Mouse (Mus musculus) forebrain, embryonic 16.5 days (tissue): Measurements from ENCODE around the gene Camta1. TPM values are rescaled to one million over a fixed set of nuclear protein-coding genes. Genes with fewer than 3 reads are reported as not detected.

Experiments
- ATAC-seq: fragments of 200-750 bp; cut with Nextera tagmentation; 2 replicates; pipeline ENCODE4 v1.8.0; 2017; ENCODE audit warnings: mild to moderate bottlenecking, moderate library complexity
- H3K27ac ChIP-seq: fragments of 300-500 bp; sonication (generic); 2 replicates; pipeline ENCODE4 v1.5.1; 2014; ENCODE audit warnings: low read length, control low read depth
- H3K27me3 ChIP-seq: fragments of 300-500 bp; sonication (generic); replicated peaks from 2 replicates; pipeline ENCODE4 v1.6.1; 2014; ENCODE audit warnings: low read length; ENCODE audit not compliant: control insufficient read depth, insufficient read depth
- H3K36me3 ChIP-seq: fragments of 300-500 bp; sonication (generic); 2 replicates; pipeline ENCODE4 v1.6.1; 2014; ENCODE audit not compliant: control insufficient read depth, insufficient read depth
- H3K4me1 ChIP-seq: fragments of 300-500 bp; sonication (generic); replicated peaks from 2 replicates; pipeline ENCODE4 v1.6.1; 2014; ENCODE audit warnings: low read length; ENCODE audit not compliant: control insufficient read depth, insufficient read depth
- H3K4me2 ChIP-seq: fragments of 300-500 bp; sonication (generic); 2 replicates; pipeline ENCODE4 v1.6.1; 2014; ENCODE audit warnings: mild to moderate bottlenecking, low read length, control low read depth
- H3K4me3 ChIP-seq: fragments of 300-500 bp; sonication (generic); replicated peaks from 2 replicates; pipeline ENCODE4 v1.5.1; 2014; ENCODE audit warnings: mild to moderate bottlenecking, low read length, control low read depth
- H3K9ac ChIP-seq: fragments of 300-500 bp; sonication (generic); replicated peaks from 2 replicates; pipeline ENCODE4 v1.6.1; 2014; ENCODE audit warnings: low read depth, low read length, control low read depth
- H3K9me3 ChIP-seq: fragments of 300-500 bp; sonication (generic); 2 replicates; pipeline ENCODE4 v1.6.1; 2016; ENCODE audit warnings: low read length; ENCODE audit not compliant: control insufficient read depth
- WGBS: fragments of 180-500 bp; shearing (Covaris S2); extraction: QIAGEN DNeasy Blood & Tissue Kit; methylation state at CpG from one replicate; pipeline ENCODE4 v1.1.7; 2014; 5-methylcytosine and 5-hydroxymethylcytosine counted together
- polyA plus RNA-seq: library from polyadenylated mRNA; unstranded; fragments of >200 nt; fragmentation: Nextera tagmentation; extraction: Ambion mirVana; gene quantifications from 2 replicates; pipeline ENCODE4 v1.2.1, GENCODE M21; 2015

Gene Camta1
- polyA plus RNA-seq, 1 experiment from 2014 or later: 123 TPM

- H3K9ac ChIP-seq: no peak overlapping the region
- no peak for ATAC-seq
- H3K4me3 ChIP-seq: no peak overlapping the region
- no peaks in the 10 kb centered on the region for H3K9me3 ChIP-seq
- H3K36me3 ChIP-seq: no peaks in the 10 kb centered on the region
- H3K4me1 ChIP-seq: peaks cover 48% of the 10 kb centered on the region
- no peak overlapping the region for H3K27ac ChIP-seq
- peaks cover 9% of the 10 kb centered on the region; the same call in 1 of the 2 replicates for H3K27me3 ChIP-seq
- WGBS: 88% methylated on average over 6 of the region's 6 CpGs
- no peak overlapping the region for H3K4me2 ChIP-seq
These were observed 694.7 kb downstream of the Camta1 start for GRCm38 (mm10) chr4:151166969-151167368.

- no peak overlapping the region for H3K4me2 ChIP-seq
- H3K27ac ChIP-seq: peak overlapping the region; percentile 6; the same call in 1 of the 2 replicates
- H3K4me1 ChIP-seq: peaks cover 43% of the 10 kb centered on the region
- peak; percentile 87 for ATAC-seq
- H3K27me3 ChIP-seq: peaks cover 9% of the 10 kb centered on the region; the same call in 1 of the 2 replicates
- no peak overlapping the region for H3K4me3 ChIP-seq
- 1% methylated on average over 10 of the region's 10 CpGs for WGBS
- no peaks in the 10 kb centered on the region for H3K36me3 ChIP-seq
- no peak overlapping the region for H3K9ac ChIP-seq
- H3K9me3 ChIP-seq: no peaks in the 10 kb centered on the region
These were observed 696.1 kb downstream of the Camta1 start for GRCm38 (mm10) chr4:151165539-151165938.

GRCm38 (mm10) chr4:151164309-151164708, 697.4 kb downstream of the Camta1 start:
- no peaks in the 10 kb centered on the region for H3K36me3 ChIP-seq
- WGBS: 59% methylated on average over 1 of the region's 1 CpGs
- no peak for ATAC-seq
- H3K4me2 ChIP-seq: no peak overlapping the region
- no peak overlapping the region for H3K4me3 ChIP-seq
- peaks cover 31% of the 10 kb centered on the region for H3K4me1 ChIP-seq
- no peaks in the 10 kb centered on the region for H3K9me3 ChIP-seq
- H3K9ac ChIP-seq: no peak overlapping the region
- peaks cover 6% of the 10 kb centered on the region; the same call in 1 of the 2 replicates for H3K27me3 ChIP-seq
- no peak overlapping the region for H3K27ac ChIP-seq

GRCm38 (mm10) chr4:151161869-151162268, 699.8 kb downstream of the Camta1 start:
- Histone ChIP-seq H3K9me3 (no peaks in the 10 kb centered on the region), H3K27me3 (peaks cover 9% of the 10 kb centered on the region; the same call in 1 of the 2 replicates), H3K36me3 (no peaks in the 10 kb centered on the region), H3K27ac (no peak overlapping the region), H3K9ac (no peak overlapping the region), H3K4me2 (no peak overlapping the region), H3K4me3 (no peak overlapping the region), H3K4me1 (peaks cover 26% of the 10 kb centered on the region)
- ATAC-seq: no peak
- WGBS: 38% methylated on average over 6 of the region's 6 CpGs

- ATAC-seq: no peak
- WGBS: 62% methylated on average over 4 of the region's 4 CpGs
These were observed 700.7 kb downstream of the Camta1 start for GRCm38 (mm10) chr4:151160932-151161331.

GRCm38 (mm10) chr4:151160476-151160875, 701.2 kb downstream of the Camta1 start:
- no peak for ATAC-seq

More at GRCm38 (mm10) chr4:151160932-151161331, 700.7 kb downstream of the Camta1 start:
- no peaks in the 10 kb centered on the region for H3K36me3 ChIP-seq
- no peak overlapping the region for H3K9ac ChIP-seq
- H3K9me3 ChIP-seq: no peaks in the 10 kb centered on the region
- H3K27ac ChIP-seq: no peak overlapping the region
- no peak overlapping the region for H3K4me3 ChIP-seq
- peaks cover 10% of the 10 kb centered on the region for H3K27me3 ChIP-seq
- H3K4me1 ChIP-seq: peaks cover 22% of the 10 kb centered on the region
- H3K4me2 ChIP-seq: no peak overlapping the region

GRCm38 (mm10) chr4:151158250-151158649, 703.4 kb downstream of the Camta1 start:
- ATAC-seq: no peak
- no peak overlapping the region for H3K4me2 ChIP-seq
- no peaks in the 10 kb centered on the region for H3K9me3 ChIP-seq
- H3K4me1 ChIP-seq: peaks cover 17% of the 10 kb centered on the region
- H3K27ac ChIP-seq: no peak overlapping the region
- peaks cover 5% of the 10 kb centered on the region for H3K27me3 ChIP-seq
- no peak overlapping the region for H3K4me3 ChIP-seq
- no peaks in the 10 kb centered on the region for H3K36me3 ChIP-seq
- WGBS: 60% methylated on average over 3 of the region's 3 CpGs
- no peak overlapping the region for H3K9ac ChIP-seq

More at GRCm38 (mm10) chr4:151160476-151160875, 701.2 kb downstream of the Camta1 start:
- H3K4me2 ChIP-seq: no peak overlapping the region
- WGBS: 69% methylated on average over 8 of the region's 8 CpGs
- peaks cover 19% of the 10 kb centered on the region for H3K4me1 ChIP-seq
- H3K9me3 ChIP-seq: no peaks in the 10 kb centered on the region
- no peak overlapping the region for H3K27ac ChIP-seq
- H3K27me3 ChIP-seq: peaks cover 10% of the 10 kb centered on the region
- no peak overlapping the region for H3K9ac ChIP-seq
- H3K4me3 ChIP-seq: no peak overlapping the region
- no peaks in the 10 kb centered on the region for H3K36me3 ChIP-seq

GRCm38 (mm10) chr4:151156904-151157303, 704.8 kb downstream of the Camta1 start:
- no peak overlapping the region for H3K9ac ChIP-seq
- no peak overlapping the region for H3K4me2 ChIP-seq
- peaks cover 5% of the 10 kb centered on the region for H3K27me3 ChIP-seq
- no peak overlapping the region for H3K27ac ChIP-seq
- ATAC-seq: peak; percentile 83
- no peak overlapping the region for H3K4me3 ChIP-seq
- no peaks in the 10 kb centered on the region for H3K36me3 ChIP-seq
- WGBS: 1% methylated on average over 7 of the region's 7 CpGs
- H3K9me3 ChIP-seq: no peaks in the 10 kb centered on the region
- peaks cover 25% of the 10 kb centered on the region for H3K4me1 ChIP-seq

GRCm38 (mm10) chr4:151155587-151155986, 706.1 kb downstream of the Camta1 start:
- no peak for ATAC-seq
- WGBS: 46% methylated on average over 4 of the region's 4 CpGs
- H3K4me1 ChIP-seq: peaks cover 33% of the 10 kb centered on the region
- H3K9ac ChIP-seq: no peak overlapping the region
- H3K9me3 ChIP-seq: no peaks in the 10 kb centered on the region
- H3K27me3 ChIP-seq: peaks cover 5% of the 10 kb centered on the region
- H3K36me3 ChIP-seq: no peaks in the 10 kb centered on the region
- H3K4me2 ChIP-seq: no peak overlapping the region
- H3K4me3 ChIP-seq: no peak overlapping the region
- H3K27ac ChIP-seq: no peak overlapping the region

GRCm38 (mm10) chr4:151154306-151154705, 707.4 kb downstream of the Camta1 start:
- Histone ChIP-seq H3K4me1 (peaks cover 40% of the 10 kb centered on the region), H3K36me3 (no peaks in the 10 kb centered on the region), H3K4me2 (no peak overlapping the region), H3K9ac (no peak overlapping the region), H3K4me3 (no peak overlapping the region), H3K27me3 (peaks cover 5% of the 10 kb centered on the region), H3K9me3 (no peaks in the 10 kb centered on the region), H3K27ac (no peak overlapping the region)
- ATAC-seq: no peak
- WGBS: 30% methylated on average over 4 of the region's 4 CpGs
